Mouse (Mus musculus): ENCODE measurements at regions not wholly inside any gene's neighbourhood (a gene's known extent, or its start where the extent isn't known, plus 50 kb on each side); places are given as distances from the start of the nearest gene placed in this dataset.

DNA sequence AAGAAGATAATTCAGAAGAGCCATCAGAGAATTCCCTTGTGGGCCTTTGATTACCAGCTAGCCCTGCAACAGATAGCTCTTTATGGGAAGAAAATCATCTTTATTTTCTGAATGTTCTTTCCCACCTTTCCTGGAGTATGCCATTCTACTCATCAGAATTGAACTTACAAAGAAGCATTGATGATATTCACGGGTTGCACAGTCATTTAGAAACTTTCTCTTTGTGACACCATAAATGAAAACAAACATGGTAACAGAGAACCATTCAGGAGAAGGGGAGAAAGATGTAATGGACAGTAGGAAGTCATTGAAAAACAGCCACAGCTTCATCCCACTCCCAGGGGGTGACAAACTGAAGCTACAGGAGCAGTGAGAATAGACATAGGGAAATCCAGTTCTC lies 243.6 kb upstream of the Atp11b start:
- no peak for DNase-seq

DNA sequence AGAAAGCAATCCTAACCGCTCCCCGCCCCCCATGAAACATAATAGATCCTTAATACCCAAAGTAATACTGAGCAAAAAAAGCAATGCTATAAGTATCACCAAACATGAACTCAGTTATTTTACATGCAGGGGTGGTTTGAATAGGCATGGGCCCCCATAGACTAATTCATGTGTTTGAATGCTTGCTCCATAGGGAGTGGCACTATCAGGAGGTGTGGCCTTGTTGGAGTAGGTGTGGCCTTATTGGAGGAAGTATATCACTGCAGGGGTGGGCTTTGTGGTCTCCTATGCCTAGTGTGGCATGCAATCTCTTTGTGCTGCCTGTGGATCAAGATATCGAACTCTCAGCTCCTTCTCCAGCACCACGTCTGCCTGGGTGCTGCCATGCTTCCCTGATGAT lies 237.4 kb upstream of the Atp11b start:
- no peak for DNase-seq

DNA sequence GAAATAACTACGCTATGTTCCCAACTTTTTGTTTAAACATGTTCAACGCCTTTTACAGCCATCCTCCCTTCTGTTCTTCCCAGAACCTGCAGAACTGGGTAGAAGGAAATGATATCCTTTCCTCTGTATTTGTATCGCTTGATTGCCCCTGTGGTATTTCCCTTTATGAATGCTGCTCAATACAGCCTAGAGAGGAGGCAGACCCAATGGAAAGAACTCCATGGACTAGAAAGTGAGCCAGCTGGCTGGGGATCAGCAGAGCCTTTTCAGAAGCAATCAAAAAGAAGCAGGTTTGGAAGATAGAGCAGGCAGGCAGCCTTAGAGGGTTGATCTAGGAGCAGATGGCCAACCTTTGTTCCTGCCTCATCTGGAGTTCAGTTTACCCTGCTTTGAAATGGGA lies 233.8 kb upstream of the Atp11b start:
- no peak for DNase-seq

DNA sequence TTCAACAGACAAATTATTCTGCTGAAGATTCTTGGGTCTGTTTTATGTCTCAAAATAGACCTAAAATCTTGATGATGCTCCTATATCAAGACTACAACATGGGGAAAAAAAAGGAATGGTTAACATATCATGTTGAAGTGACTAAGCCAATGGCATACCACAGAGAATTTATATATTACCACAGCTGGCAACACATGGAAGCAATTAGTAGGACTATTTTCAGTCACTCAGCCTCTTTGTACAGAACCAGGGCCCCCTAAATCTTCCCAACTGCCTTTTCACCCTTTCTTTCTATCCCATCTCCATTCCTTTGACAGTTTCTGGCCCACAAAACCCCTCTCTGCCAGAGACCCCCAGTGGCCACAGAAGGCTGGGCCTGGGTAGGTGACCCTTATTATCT lies 206.2 kb upstream of the Atp11b start:
- DNase-seq, result no peak

DNA sequence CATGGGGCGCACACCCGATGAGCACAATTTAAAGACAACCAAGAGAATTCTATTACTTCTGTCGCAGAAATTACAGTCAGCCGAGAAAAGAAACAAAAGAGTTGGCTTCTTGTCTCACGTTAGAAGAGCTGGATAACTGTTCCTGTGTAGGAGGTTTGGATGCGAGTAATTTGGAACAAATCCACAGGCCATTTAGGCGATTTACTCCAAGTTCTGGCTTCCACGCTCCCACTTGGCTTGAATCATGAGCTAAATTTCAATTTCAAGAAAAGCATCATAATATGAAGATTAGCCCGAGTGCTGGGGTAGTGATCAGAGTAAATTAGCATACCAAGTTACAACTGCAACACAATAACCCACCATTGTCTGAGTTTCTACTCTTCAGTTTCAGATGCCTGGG lies 202.1 kb upstream of the Atp11b start:
- DNase-seq, result no peak

DNA sequence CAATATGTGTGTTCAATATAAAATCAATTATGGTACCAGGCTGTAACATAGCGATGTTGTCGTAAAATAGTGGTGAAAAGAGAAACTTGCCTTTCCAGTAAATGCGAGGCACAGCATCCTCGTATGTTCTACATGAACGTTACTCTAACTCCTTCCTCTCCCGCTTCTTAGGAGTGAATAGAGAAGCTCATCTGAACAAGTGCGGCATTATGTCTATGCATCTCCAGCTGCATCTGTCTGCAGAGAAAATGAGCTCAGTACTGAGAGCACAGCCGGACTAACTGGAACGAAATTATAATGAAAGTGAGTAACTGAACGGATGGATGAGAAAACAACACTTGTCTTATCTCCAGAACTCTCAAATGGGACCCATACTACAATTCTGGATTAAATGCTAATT lies 193.5 kb upstream of the Atp11b start:
- no peak for DNase-seq

DNA sequence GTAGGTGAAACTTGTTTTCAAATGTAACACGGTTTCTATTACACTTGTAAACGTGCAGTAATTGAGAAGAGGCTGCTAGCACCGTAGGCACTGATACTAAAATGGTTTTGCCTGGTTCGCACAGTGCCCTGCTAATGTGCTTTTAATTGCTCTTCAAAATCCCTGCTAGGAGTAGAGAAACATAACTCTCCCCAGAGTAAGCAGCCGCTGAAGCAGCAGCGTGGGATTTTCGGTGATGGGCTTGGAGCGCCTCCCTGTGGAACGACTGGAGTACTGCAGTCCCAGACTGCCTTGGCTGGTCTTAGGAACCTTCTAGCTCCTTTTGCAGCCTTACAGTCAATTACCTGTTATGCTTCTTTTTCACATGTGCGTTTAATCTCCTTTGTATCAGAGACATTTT lies 179.5 kb upstream of the Atp11b start:
- peak; percentile 35 for DNase-seq

Small RNA genes in the stretch of these regions (microRNA-seq; reads per million reads assigned to microRNA genes)
- gene Gm25442, result 0 reads per million in 2 experiments
